ENCODE assay signal across 16 mouse cellular contexts in genomic region chr6:120149458-120150120, GRCm38 (mm10). TPM values are rescaled to one million over a fixed set of nuclear protein-coding genes. Genes with fewer than 3 reads are reported as not detected.
DNase-seq lines count a peak whose midpoint lies in the region; ATAC-seq and TF ChIP-seq lines count a peak whose summit lies in the region.
"Had no signal": no experiment of that assay in that cellular context is flagged by ENCODE, and none has a peak within 500 bp of the region (broad histone marks: within the 10 kb centered on the region; RNA-seq: fewer than 3 reads in every experiment).

No protein-coding gene starts in this region.

- TF ChIP-seq CTCF in midbrain, postnatal 0 days (IDR thresholded peaks at IDR 0.05): no peak
- TF ChIP-seq CTCF in kidney, adult 2 months (conservative IDR thresholded peaks at IDR 0.05; ENCODE audit: insufficient read depth, insufficient read length, low read depth, low read length): no peak

- intact Hi-C loops in heart, postnatal 25 days (cut with DNase I): loop anchor here (2.0 kb wide), 1 partner anchor 39 kb away; no protein-coding TSS in a partner anchor

- H3K9ac ChIP-seq in heart, embryonic 11.5 days (ENCODE audit: low read depth, low read length): no peak overlapping the region; the same call in 1 of the 2 replicates
- H3K9ac ChIP-seq in midbrain, postnatal 0 days (replicated peaks; ENCODE audit: low read length, poor library complexity, severe bottlenecking): no peak overlapping the region
- H3K9ac ChIP-seq: embryonic facial prominence, embryonic 13.5 days had no signal

- peaks cover 48% of the 10 kb centered on the region for H3K4me1 ChIP-seq in heart, embryonic 11.5 days (ENCODE audit: control insufficient read depth, insufficient read depth, low read length)
- H3K4me1 ChIP-seq in midbrain, embryonic 10.5 days: peaks cover 17% of the 10 kb centered on the region; the same call in 1 of the 2 replicates
- H3K4me1 ChIP-seq in midbrain, postnatal 0 days (ENCODE audit: insufficient read depth, low read length): no peaks in the 10 kb centered on the region
- H3K4me1 ChIP-seq in kidney, adult 2 months (ENCODE audit: control insufficient read depth, insufficient read depth, low read length): peaks cover 3% of the 10 kb centered on the region; the same call in 1 of the 2 replicates

- H3K9me3 ChIP-seq in heart, embryonic 11.5 days (replicated peaks; ENCODE audit: control insufficient read depth, low read length): no peaks in the 10 kb centered on the region
- no peaks in the 10 kb centered on the region for H3K9me3 ChIP-seq in midbrain, embryonic 10.5 days (replicated peaks)
- no peaks in the 10 kb centered on the region for H3K9me3 ChIP-seq in midbrain, postnatal 0 days (ENCODE audit: low read length)
- H3K9me3 ChIP-seq: embryonic facial prominence, embryonic 13.5 days had no signal

- H3K27ac ChIP-seq in heart, embryonic 11.5 days (ENCODE audit: low read depth, low read length): peak overlapping the region; percentile 78
- 0 out of 2 replicates have a peak overlapping the region, but pooled peaks have one; percentile 3 for H3K27ac ChIP-seq in midbrain, embryonic 10.5 days (replicated peaks)
- H3K27ac ChIP-seq in midbrain, postnatal 0 days (ENCODE audit: low read depth, low read length): no peak overlapping the region
- H3K27ac ChIP-seq in kidney, adult 2 months (ENCODE audit: insufficient read depth, low read depth, low read length): no peak overlapping the region
- H3K27ac ChIP-seq: layer of hippocampus, adult 2 months had no signal

- no peaks in the 10 kb centered on the region for H3K27me3 ChIP-seq in heart, embryonic 11.5 days (ENCODE audit: control insufficient read depth, insufficient read depth, low read length)
- no peaks in the 10 kb centered on the region for H3K27me3 ChIP-seq in midbrain, embryonic 10.5 days (ENCODE audit: low read depth, poor library complexity, severe bottlenecking)
- H3K27me3 ChIP-seq in midbrain, postnatal 0 days (ENCODE audit: insufficient read depth, low read length): no peaks in the 10 kb centered on the region
- H3K27me3 ChIP-seq in kidney, adult 2 months (replicated peaks; ENCODE audit: control insufficient read depth, insufficient read depth, low read length): no peaks in the 10 kb centered on the region
- H3K27me3 ChIP-seq: embryonic facial prominence, embryonic 13.5 days had no signal

- no peaks in the 10 kb centered on the region for H3K36me3 ChIP-seq in heart, embryonic 11.5 days (ENCODE audit: control insufficient read depth, insufficient read depth, low read length)
- H3K36me3 ChIP-seq in midbrain, embryonic 10.5 days: no peaks in the 10 kb centered on the region
- H3K36me3 ChIP-seq in midbrain, postnatal 0 days (ENCODE audit: insufficient read depth, low read length): no peaks in the 10 kb centered on the region
- H3K36me3 ChIP-seq in kidney, adult 2 months (ENCODE audit: control insufficient read depth, insufficient read depth, low read length): no peaks in the 10 kb centered on the region
- H3K36me3 ChIP-seq: embryonic facial prominence, embryonic 13.5 days had no signal

- H3K4me2 ChIP-seq in heart, embryonic 11.5 days: no peak overlapping the region
- no peak overlapping the region for H3K4me2 ChIP-seq in midbrain, postnatal 0 days (ENCODE audit: low read depth, low read length, poor library complexity, severe bottlenecking)
- H3K4me2 ChIP-seq: embryonic facial prominence, embryonic 13.5 days had no signal

- H3K4me3 ChIP-seq in heart, embryonic 11.5 days (ENCODE audit: low read depth, low read length): no peak overlapping the region
- H3K4me3 ChIP-seq in midbrain, embryonic 10.5 days: no peak overlapping the region
- H3K4me3 ChIP-seq in midbrain, postnatal 0 days (ENCODE audit: low read depth, low read length): no peak overlapping the region
- H3K4me3 ChIP-seq in kidney, adult 2 months (ENCODE audit: insufficient read depth, low read depth, low read length): no peak overlapping the region
- H3K4me3 ChIP-seq: embryonic facial prominence, embryonic 13.5 days; layer of hippocampus, adult 2 months had no signal

- no peak for DNase-seq in heart, postnatal 25 days (ENCODE audit: low spot score)
- DNase-seq in midbrain, embryonic 10.5 days (ENCODE audit: low spot score): no peak
- DNase-seq in midbrain, postnatal 0 days (ENCODE audit: low spot score): no peak
- no peak for DNase-seq in c-Kit-positive CD71-positive TER-119-positive erythroid progenitor cells, embryonic 14.5 days (ENCODE audit: low spot score)
- no peak for DNase-seq in kidney, adult 2 months
- DNase-seq: cerebellum, adult 9-11 months; kidney, adult 18-20 months; left cerebral cortex, postnatal 4 days; right cerebral cortex, postnatal 25 days had no signal

- ATAC-seq in heart, embryonic 11.5 days (replicated peaks; ENCODE audit: insufficient number of reproducible peaks, low FRiP score, low TSS enrichment): no peak
- no peak for ATAC-seq in midbrain, postnatal 0 days (ENCODE audit: low FRiP score)
- ATAC-seq in granulocyte monocyte progenitor cell, adult 5-6 weeks (replicated peaks; ENCODE audit: poor library complexity, severe bottlenecking): peak; percentile 72
- no peak for ATAC-seq in erythroblast, adult 5-6 weeks (replicated peaks; ENCODE audit: low FRiP score, poor library complexity, severe bottlenecking)
- ATAC-seq: forebrain, embryonic 16.5 days had no signal

- no peak for TF ChIP-seq POLR2A in kidney, adult 2 months (IDR thresholded peaks at IDR 0.05; ENCODE audit: low read depth, low read length)

- 61% methylated on average over 12 of the region's 12 CpGs for WGBS in heart, embryonic 11.5 days (ENCODE audit: insufficient replicate concordance)
- 84% methylated on average over 12 of the region's 12 CpGs for WGBS in midbrain, embryonic 10.5 days
- 85% methylated on average over 12 of the region's 12 CpGs for WGBS in midbrain, postnatal 0 days
- 70% methylated on average over 12 of the region's 12 CpGs for WGBS in kidney, adult 2 months

RNA-seq across cellular contexts. Expression of gene Ninj2, which starts 56.4 kb away (rescaled TPM):
- not detected in 2 replicates for polyA plus RNA-seq in heart, embryonic 11.5 days (2014; fragmentation: Nextera tagmentation; extraction: Ambion mirVana)
- not detected for total RNA-seq in heart, postnatal 25 days (2021)
- polyA plus RNA-seq in midbrain, embryonic 10.5 days (2016; fragmentation: Nextera tagmentation; extraction: Ambion mirVana): not detected in 2 replicates
- total RNA-seq in midbrain, postnatal 0 days (2014; rRNA removed): not detected in 2 replicates
- not detected in 2 replicates for polyA plus RNA-seq in midbrain, postnatal 0 days (2015; fragmentation: Nextera tagmentation; extraction: Ambion mirVana)
- total RNA-seq in granulocyte monocyte progenitor cell, adult 5-6 weeks (2014; fragmentation: Nextera tagmentation): not detected in 2 replicates
- total RNA-seq in granulocyte monocyte progenitor cell, adult 5-6 weeks (2017): not detected in 2 replicates
- 6.7 and 8.1 TPM in 2 replicates for total RNA-seq in erythroblast, adult 5-6 weeks (2015; ENCODE audit: low replicate concordance)
- not detected in 2 replicates for total RNA-seq in erythroblast, adult 5-6 weeks (2017; ENCODE audit: low replicate concordance)
- polyA plus RNA-seq in kidney, adult 2 months (2012; rRNA removed): not detected in 2 replicates
- total RNA-seq: adrenal gland, postnatal 4 days; left cerebral cortex, postnatal 4 days had no signal
- polyA plus RNA-seq: embryonic facial prominence, embryonic 13.5 days; forebrain, embryonic 16.5 days had no signal

Comparison
In these comparisons a context has a peak if more than half of its experiments do, and no peak if none do; other contexts are left out.
1. H3K27ac ChIP-seq: peak in heart, embryonic 11.5 days (single experiment) and midbrain, embryonic 10.5 days (single experiment); none in midbrain, postnatal 0 days (single experiment) and kidney, adult 2 months (single experiment).